Mouse (Mus musculus): ENCODE results near the gene Klf3. TPM values are rescaled to one million over a fixed set of nuclear protein-coding genes. Genes with fewer than 3 reads are reported as not detected.

The Klf3 gene
- polyA plus RNA-seq, 1 experiment, result 61.6 TPM

Other genes starting within 250 kb of the Klf3 start
- gene Tlr1, start 130.2 kb downstream of the Klf3 start, polyA plus RNA-seq (2012; ENCODE audit: insufficient read depth, insufficient read length, missing spikeins), result 73.1 and 78.0 TPM in 2 replicates
- gene Tlr6, start 156.7 kb downstream of the Klf3 start, polyA plus RNA-seq (2012; ENCODE audit: insufficient read depth, insufficient read length, missing spikeins), result 19.2 and 22.6 TPM in 2 replicates
- gene Fam114a1, start 166.7 kb downstream of the Klf3 start, polyA plus RNA-seq (2012; ENCODE audit: insufficient read depth, insufficient read length, missing spikeins), result 12.8 and 13.7 TPM in 2 replicates

Measured in bone marrow macrophage, adult 2 months (primary cell).